Mouse (Mus musculus) liver, postnatal 0 days (tissue): ENCODE data around the gene Akap12. TPM values are rescaled to one million over a fixed set of nuclear protein-coding genes. Genes with fewer than 3 reads are reported as not detected.

Experiments
- ATAC-seq: fragments of 200-750 bp; cut with Nextera tagmentation; 2 replicates; pipeline ENCODE4 v1.8.0; 2017; ENCODE audit warnings: mild to moderate bottlenecking, moderate library complexity
- DNase-seq: peaks from one replicate; pipeline ENCODE4 v3.0.0-alpha.2; 2016
- H3K27ac ChIP-seq: fragments of 300-500 bp; sonication (generic); 2 replicates; pipeline ENCODE4 v1.5.1; 2014; ENCODE audit warnings: antibody characterized with exemption, moderate library complexity, mild to moderate bottlenecking, low read depth
- H3K27me3 ChIP-seq: fragments of 300-500 bp; sonication (generic); 2 replicates; pipeline ENCODE4 v1.6.1; 2014; ENCODE audit warnings: low read length, control low read depth, mixed read lengths; ENCODE audit not compliant: insufficient read depth
- H3K36me3 ChIP-seq: fragments of 300-500 bp; sonication (generic); replicated peaks from 2 replicates; pipeline ENCODE4 v1.6.1; 2014; ENCODE audit warnings: mild to moderate bottlenecking, control low read depth, low read length, moderate library complexity, mixed read lengths; ENCODE audit not compliant: insufficient read depth
- H3K4me1 ChIP-seq: fragments of 300-500 bp; sonication (generic); 2 replicates; pipeline ENCODE4 v1.6.1; 2014; ENCODE audit warnings: antibody characterized with exemption, mild to moderate bottlenecking, control low read depth; ENCODE audit not compliant: insufficient read depth
- H3K4me2 ChIP-seq: fragments of 300-500 bp; sonication (generic); 2 replicates; pipeline ENCODE4 v1.6.1; 2014; ENCODE audit warnings: low read depth, mild to moderate bottlenecking, low read length, moderate library complexity, mixed read lengths
- H3K4me3 ChIP-seq: fragments of 300-500 bp; sonication (generic); 2 replicates; pipeline ENCODE4 v1.5.1; 2014; ENCODE audit warnings: low read depth, low read length
- H3K9ac ChIP-seq: fragments of 300-500 bp; sonication (generic); replicated peaks from 2 replicates; pipeline ENCODE4 v1.6.1; 2014; ENCODE audit warnings: mild to moderate bottlenecking, moderate library complexity
- H3K9me3 ChIP-seq: fragments of 300-500 bp; sonication (generic); 2 replicates; pipeline ENCODE4 v1.6.1; 2016; ENCODE audit warnings: mild to moderate bottlenecking, control low read depth, low read length, mixed read lengths
- CTCF ChIP-seq: sonication (generic); IDR thresholded peaks from 2 replicates; pipeline ENCODE4 v1.5.1; 2016; ENCODE audit warnings: antibody characterized with exemption, low read depth
- EP300 ChIP-seq: IDR thresholded peaks from 2 replicates; pipeline ENCODE4 v1.6.1; 2016; ENCODE audit warnings: antibody characterized with exemption, low read depth, mild to moderate bottlenecking
- WGBS: fragments of 180-500 bp; shearing (Covaris S2); extraction: QIAGEN DNeasy Blood & Tissue Kit; methylation state at CpG from one replicate; pipeline ENCODE4 v1.1.7; 2014; ENCODE audit not compliant: insufficient replicate concordance; 5-methylcytosine and 5-hydroxymethylcytosine counted together
- polyA plus RNA-seq: library from polyadenylated mRNA; unstranded; fragments of >200 nt; fragmentation: Nextera tagmentation; extraction: Ambion mirVana; gene quantifications from 2 replicates; pipeline ENCODE4 v1.2.1, GENCODE M21; 2015

The Akap12 gene
- polyA plus RNA-seq, 1 experiment from 2014 or later, result 3.9 TPM

DNA sequence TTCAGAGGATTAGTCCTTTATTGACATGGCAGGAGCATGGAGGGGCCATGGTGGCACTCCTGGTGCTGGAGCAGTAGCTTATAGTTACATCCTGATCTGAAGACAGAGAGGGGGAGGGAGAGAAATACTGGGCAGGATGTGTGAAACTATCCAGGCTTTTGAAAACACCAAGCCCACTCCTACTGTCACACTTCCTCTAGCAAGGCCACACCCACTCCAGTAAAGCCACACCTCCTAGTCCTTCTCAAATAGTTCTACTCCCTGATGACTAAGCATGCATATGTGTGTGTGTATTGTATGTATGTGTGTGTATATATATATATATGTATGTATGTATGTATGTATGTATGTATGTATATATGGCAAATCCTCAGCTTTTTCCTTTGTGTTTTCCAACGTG is 61.5 kb downstream of the Akap12 start:
- ATAC-seq, result no peak
- 88% methylated on average over 1 of the region's 1 CpGs for WGBS
- Histone ChIP-seq H3K27ac (no peak overlapping the region), H3K4me3 (no peak overlapping the region), H3K9me3 (peaks cover 3% of the 10 kb centered on the region; the same call in 1 of the 2 replicates), H3K4me1 (no peaks in the 10 kb centered on the region), H3K4me2 (no peak overlapping the region), H3K9ac (no peak overlapping the region), H3K27me3 (no peaks in the 10 kb centered on the region), H3K36me3 (no peaks in the 10 kb centered on the region)
- no peak for TF ChIP-seq EP300
- no peak for TF ChIP-seq CTCF
- DNase-seq, result no peak

DNA sequence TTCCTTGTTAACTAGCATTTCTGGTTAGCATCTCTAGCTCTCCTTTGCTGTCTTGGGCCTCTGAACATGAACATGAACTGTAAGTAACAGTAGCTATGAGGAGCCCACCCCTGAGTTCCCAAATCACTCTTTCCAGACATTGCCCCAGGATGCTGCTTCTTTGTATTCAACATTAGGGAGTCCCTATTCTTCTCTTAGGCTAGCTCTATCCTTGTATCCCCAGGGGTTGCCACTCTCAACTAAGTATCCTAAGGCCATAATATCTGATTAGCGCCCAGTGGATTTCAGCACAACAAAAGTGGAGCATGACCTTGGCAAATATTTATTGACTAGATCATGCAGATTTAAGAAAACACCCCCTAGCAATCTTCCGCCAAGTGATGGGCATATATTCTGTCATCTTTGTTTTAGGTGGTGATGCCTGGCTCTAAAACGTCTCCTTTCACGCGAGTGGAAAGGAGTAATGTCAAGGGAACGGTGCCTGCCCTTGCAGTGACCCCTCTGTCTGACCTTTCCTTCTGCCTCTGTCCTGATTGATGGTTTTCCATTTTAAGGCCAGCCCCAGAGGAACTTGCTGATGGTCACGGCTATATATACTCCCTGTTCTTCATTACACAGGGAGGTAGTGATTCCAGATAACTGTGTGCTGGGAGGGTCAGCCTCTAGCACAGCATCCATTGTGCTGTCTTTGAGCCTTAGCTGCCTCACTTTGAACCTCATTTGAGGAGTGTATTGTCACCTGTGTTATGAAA is 66.2 kb downstream of the Akap12 start:
- DNase-seq, result no peak
- Histone ChIP-seq H3K27me3 (no peaks in the 10 kb centered on the region), H3K4me2 (no peak overlapping the region), H3K9me3 (peaks cover 3% of the 10 kb centered on the region; the same call in 1 of the 2 replicates), H3K4me1 (0 out of 2 replicates have a peak, but pooled peaks cover 3% of the 10 kb centered on the region), H3K27ac (no peak overlapping the region), H3K9ac (no peak overlapping the region), H3K4me3 (no peak overlapping the region), H3K36me3 (no peaks in the 10 kb centered on the region)
- WGBS, result 73% methylated on average over 7 of the region's 7 CpGs
- TF ChIP-seq EP300 (no peak), CTCF (no peak)
- no peak for ATAC-seq

DNA sequence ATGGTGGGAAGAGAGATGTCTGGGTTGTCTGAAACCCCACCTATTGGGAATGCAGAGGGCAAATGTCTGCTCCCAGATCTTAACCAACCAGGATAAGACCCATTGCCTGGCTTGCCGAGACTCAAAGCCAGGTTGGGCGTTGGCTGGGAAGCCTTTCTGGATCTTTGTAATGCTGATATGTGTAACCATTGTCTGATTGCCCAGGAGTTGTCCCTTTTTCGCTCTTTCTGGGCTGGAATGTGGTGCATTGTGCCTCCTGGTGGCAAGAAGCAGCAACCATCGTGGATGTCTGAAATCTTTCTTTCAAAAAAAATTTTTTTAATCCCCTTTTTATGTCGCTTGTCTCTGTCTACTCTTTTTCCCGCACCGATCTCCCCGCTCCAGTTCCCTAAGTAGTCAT is 67.1 kb downstream of the Akap12 start:
- Histone ChIP-seq H3K4me1 (0 out of 2 replicates have a peak, but pooled peaks cover 3% of the 10 kb centered on the region), H3K27me3 (no peaks in the 10 kb centered on the region), H3K4me3 (peak overlapping the region; percentile 45; the same call in 1 of the 2 replicates), H3K9ac (no peak overlapping the region), H3K4me2 (peak overlapping the region; percentile 73), H3K27ac (no peak overlapping the region), H3K36me3 (no peaks in the 10 kb centered on the region), H3K9me3 (no peaks in the 10 kb centered on the region)
- DNase-seq (peak; percentile 49), ATAC-seq (no peak)
- WGBS, result 12% methylated on average over 8 of the region's 8 CpGs
- TF ChIP-seq EP300 (no peak), CTCF (peak; percentile 82)

DNA sequence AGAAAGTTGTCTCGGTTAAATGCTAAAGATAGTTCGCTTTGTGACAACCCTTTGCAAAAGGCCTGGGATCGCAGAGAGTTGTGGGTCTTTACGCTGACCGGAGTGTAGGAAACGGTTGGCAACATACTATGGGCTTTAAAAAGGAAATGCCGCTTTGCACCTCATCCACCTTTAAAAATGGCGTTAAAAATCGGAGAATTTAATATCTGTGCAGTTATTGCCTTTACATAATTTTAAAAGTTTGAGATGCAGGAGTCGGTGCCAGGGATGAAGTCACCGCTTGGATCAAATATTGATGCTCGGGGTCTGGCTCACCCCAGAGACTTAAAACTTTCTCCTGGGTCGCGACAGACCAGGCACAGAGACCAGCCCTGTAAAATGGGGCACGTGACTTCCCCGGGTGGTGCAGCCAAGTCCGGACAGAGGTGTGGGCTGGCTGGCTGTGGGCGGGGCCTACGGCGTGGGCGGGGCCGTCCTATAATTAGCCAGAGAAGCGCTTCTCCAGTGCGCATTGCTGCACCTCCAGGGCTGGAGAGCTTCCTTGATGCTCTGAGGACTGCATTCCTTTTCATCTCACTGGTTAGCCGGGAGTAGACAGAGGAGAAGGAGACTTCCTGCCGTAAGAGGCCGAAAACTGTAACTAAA is 68.0 kb downstream of the Akap12 start:
- TF ChIP-seq CTCF, result no peak
- no peak for TF ChIP-seq EP300
- H3K36me3 ChIP-seq, result no peaks in the 10 kb centered on the region
- H3K4me2 ChIP-seq, result peak overlapping the region; percentile 73
- WGBS, result 3% methylated on average over 27 of the region's 27 CpGs
- no peaks in the 10 kb centered on the region for H3K9me3 ChIP-seq
- peak overlapping the region; percentile 45 for H3K4me3 ChIP-seq
- H3K9ac ChIP-seq, result peak overlapping the region; percentile 3; the same call in 1 of the 2 replicates
- ATAC-seq (peak; percentile 93), DNase-seq (peak; percentile 89)
- 0 out of 2 replicates have a peak, but pooled peaks cover 3% of the 10 kb centered on the region for H3K4me1 ChIP-seq
- no peaks in the 10 kb centered on the region for H3K27me3 ChIP-seq
- no peak overlapping the region; the same call in 1 of the 2 replicates for H3K27ac ChIP-seq

DNA sequence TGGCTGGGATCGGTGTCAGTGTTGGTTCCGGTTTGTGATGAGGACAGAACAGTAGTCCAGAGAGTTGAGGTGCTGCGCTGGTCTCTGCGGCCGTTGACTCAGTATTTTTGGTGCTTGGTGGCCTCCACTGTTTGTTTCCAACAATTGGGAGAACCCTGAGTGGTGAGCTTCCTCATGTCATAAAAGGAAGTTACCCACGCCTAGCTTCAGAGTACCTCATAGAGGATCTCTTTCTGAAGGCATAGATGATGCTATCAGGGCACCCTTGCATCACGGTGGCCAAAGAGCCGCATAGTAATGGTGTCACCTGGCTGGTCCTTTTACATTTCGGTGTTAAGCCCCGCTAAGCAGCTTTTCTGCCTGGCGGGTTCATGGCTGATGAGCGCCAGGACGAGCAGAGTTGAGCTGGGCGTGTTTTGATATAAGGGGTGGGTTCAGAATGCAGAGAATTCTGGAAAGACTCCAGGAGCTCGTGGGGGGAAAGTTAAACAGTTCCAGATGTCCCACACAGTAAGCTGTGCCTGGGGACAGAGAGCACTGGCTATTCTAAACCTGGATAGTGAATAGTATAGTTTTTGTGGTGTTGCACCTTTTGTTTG is 72.8 kb downstream of the Akap12 start:
- no peak overlapping the region for H3K27ac ChIP-seq

DNA sequence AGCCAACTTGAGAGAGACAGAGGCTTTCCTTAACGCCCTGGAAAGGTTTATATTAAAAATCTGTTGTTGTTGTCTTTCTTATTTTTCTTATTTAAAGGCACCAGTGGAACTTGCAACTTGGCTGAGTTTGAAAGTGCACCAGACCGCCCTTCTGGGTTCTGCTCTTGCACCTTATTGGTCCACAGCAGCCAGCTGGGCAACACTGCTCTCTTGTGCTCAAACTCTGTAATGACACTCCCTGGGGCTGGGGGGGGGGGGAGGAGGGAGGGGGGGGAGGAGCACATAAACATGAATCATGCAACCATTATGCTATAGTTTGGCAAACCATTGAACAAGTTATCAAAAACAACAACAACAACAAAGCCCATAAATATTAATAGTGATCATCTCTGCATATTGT is 75.2 kb downstream of the Akap12 start:
- DNase-seq (peak; percentile 67), ATAC-seq (peak; percentile 72)
- H3K4me2 ChIP-seq, result no peak overlapping the region
- H3K36me3 ChIP-seq, result no peaks in the 10 kb centered on the region
- H3K27ac ChIP-seq, result no peak overlapping the region
- H3K4me1 ChIP-seq, result peaks cover 2% of the 10 kb centered on the region
- H3K27me3 ChIP-seq, result no peaks in the 10 kb centered on the region
- peak; percentile 68 for TF ChIP-seq CTCF
- no peak for TF ChIP-seq EP300
- no peak overlapping the region for H3K9ac ChIP-seq
- no peaks in the 10 kb centered on the region for H3K9me3 ChIP-seq
- 18% methylated on average over 2 of the region's 2 CpGs for WGBS
- H3K4me3 ChIP-seq, result no peak overlapping the region

More for the DNA sequence above, 72.8 kb downstream of the Akap12 start:
- Histone ChIP-seq H3K4me3 (no peak overlapping the region), H3K27me3 (no peaks in the 10 kb centered on the region), H3K36me3 (no peaks in the 10 kb centered on the region), H3K4me1 (0 out of 2 replicates have a peak, but pooled peaks cover 3% of the 10 kb centered on the region), H3K9me3 (no peaks in the 10 kb centered on the region), H3K4me2 (peak overlapping the region; percentile 6; the same call in 1 of the 2 replicates), H3K9ac (no peak overlapping the region)
- WGBS, result 57% methylated on average over 15 of the region's 15 CpGs
- ATAC-seq (no peak), DNase-seq (no peak)
- TF ChIP-seq CTCF, result no peak
- no peak for TF ChIP-seq EP300
